Mouse (Mus musculus) embryonic facial prominence, embryonic 13.5 days (tissue): ENCODE measurements at regions not wholly inside any gene's neighbourhood (a gene's known extent, or its start where the extent isn't known, plus 50 kb on each side); places are given as distances from the start of the nearest gene placed in this dataset.
A peak's percentile ranks its signal among the peaks of the same experiment; 100 is the strongest.

ENCODE experiments used
- ATAC-seq: fragments of 200-750 bp; cut with Nextera tagmentation; 2 replicates; pipeline ENCODE4 v1.8.0; 2017; ENCODE audit warnings: low read depth; ENCODE audit not compliant: insufficient number of reproducible peaks, insufficient read depth, low FRiP score, low TSS enrichment
- H3K27ac ChIP-seq: fragments of 300-500 bp; sonication (generic); 2 replicates; pipeline ENCODE4 v1.5.1; 2015; ENCODE audit warnings: moderate library complexity, mild to moderate bottlenecking, inconsistent platforms
- H3K27me3 ChIP-seq: fragments of 300-500 bp; sonication (generic); 2 replicates; pipeline ENCODE4 v1.6.1; 2015; ENCODE audit warnings: mild to moderate bottlenecking, inconsistent platforms
- H3K36me3 ChIP-seq: fragments of 300-500 bp; sonication (generic); 2 replicates; pipeline ENCODE4 v1.6.1; 2015; ENCODE audit warnings: mild to moderate bottlenecking, inconsistent platforms
- H3K4me1 ChIP-seq: fragments of 300-500 bp; sonication (generic); 2 replicates; pipeline ENCODE4 v1.6.1; 2015; ENCODE audit warnings: inconsistent platforms
- H3K4me2 ChIP-seq: fragments of 300-500 bp; sonication (generic); 2 replicates; pipeline ENCODE4 v1.6.1; 2015; ENCODE audit warnings: moderate library complexity, mild to moderate bottlenecking, inconsistent platforms
- H3K4me3 ChIP-seq: fragments of 300-500 bp; sonication (generic); 2 replicates; pipeline ENCODE4 v1.5.1; 2015; ENCODE audit warnings: mild to moderate bottlenecking, inconsistent platforms
- H3K9ac ChIP-seq: fragments of 300-500 bp; sonication (generic); 2 replicates; pipeline ENCODE4 v1.6.1; 2015; ENCODE audit warnings: mild to moderate bottlenecking, inconsistent platforms
- H3K9me3 ChIP-seq: fragments of 300-500 bp; sonication (generic); 2 replicates; pipeline ENCODE4 v1.6.1; 2016; ENCODE audit warnings: inconsistent platforms
- WGBS: fragments of 180-500 bp; shearing (Covaris S2); methylation state at CpG from one replicate; pipeline ENCODE4 v1.1.7; 2015; ENCODE audit warnings: mixed read lengths; 5-methylcytosine and 5-hydroxymethylcytosine counted together

- Histone ChIP-seq H3K9me3 (no peaks in the 10 kb centered on the region), H3K9ac (no peak overlapping the region), H3K36me3 (no peaks in the 10 kb centered on the region), H3K27me3 (no peaks in the 10 kb centered on the region), H3K4me3 (no peak overlapping the region), H3K4me2 (no peak overlapping the region), H3K4me1 (no peaks in the 10 kb centered on the region), H3K27ac (no peak overlapping the region)
- no peak for ATAC-seq
- 79% methylated on average over 2 of the region's 2 CpGs for WGBS
Observed at GRCm38 (mm10) chr9:48094756-48095155, 67.1 kb upstream of the Nxpe4 start.

DNA sequence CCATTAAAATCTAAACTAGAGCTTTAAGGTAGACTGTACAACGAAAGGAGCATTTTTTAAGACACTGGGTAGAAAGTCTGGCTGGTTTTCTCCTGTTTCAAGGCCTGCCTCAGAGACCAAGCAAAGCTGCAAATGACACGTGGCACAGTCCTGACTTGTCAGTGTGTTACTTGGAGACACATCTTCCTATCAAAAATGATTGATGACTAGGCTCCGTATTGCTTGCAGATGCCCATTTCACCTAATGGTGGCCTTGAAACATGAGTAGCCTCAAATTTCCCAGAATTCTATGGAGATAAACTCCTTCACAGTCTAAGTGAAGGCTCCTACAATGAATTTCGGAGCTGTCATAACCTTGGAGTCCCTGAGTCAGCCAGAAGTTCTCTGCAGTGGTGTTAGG, 62.0 kb upstream of the Nxpe4 start:
- Histone ChIP-seq H3K27me3 (no peaks in the 10 kb centered on the region), H3K9ac (no peak overlapping the region), H3K4me2 (no peak overlapping the region), H3K27ac (no peak overlapping the region), H3K4me1 (no peaks in the 10 kb centered on the region), H3K9me3 (no peaks in the 10 kb centered on the region), H3K36me3 (no peaks in the 10 kb centered on the region), H3K4me3 (no peak overlapping the region)
- WGBS = 68% methylated on average over 4 of the region's 4 CpGs
- no peak for ATAC-seq

DNA sequence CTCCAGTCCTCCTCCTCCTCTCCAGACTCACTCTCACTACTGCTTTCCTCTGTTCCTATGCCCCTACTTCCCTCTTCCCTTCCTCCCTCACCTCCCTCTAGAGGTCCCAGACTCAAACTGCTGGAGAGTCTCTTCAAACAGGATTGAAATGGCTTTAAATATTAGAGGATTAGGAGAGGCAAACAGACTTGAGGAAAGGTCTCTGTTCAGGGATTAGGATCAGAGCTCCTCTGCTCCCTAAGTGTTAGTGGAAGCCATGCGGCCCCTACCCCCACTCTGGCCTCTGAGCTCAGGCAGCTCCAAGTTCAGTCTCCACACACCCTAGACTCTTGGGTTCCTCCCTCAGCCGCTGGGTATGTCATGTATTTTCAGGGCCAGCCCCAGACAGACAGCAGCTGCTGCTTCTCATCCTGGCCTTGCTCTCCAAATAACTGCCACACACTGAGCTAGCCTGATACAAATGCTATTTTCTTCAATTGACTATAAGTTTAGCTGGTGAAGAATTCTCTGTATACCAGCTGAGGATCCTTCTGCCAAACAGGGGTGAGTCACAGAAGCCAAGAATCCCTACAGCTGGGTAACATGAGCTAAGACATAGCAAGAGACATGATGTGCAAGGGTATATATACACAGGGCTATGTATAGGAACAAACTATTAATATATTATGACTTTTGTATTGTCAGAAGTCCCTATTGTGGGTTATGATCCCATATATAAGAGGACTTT, 55.2 kb upstream of the Nxpe4 start:
- 54% methylated on average over 2 of the region's 2 CpGs for WGBS

DNA sequence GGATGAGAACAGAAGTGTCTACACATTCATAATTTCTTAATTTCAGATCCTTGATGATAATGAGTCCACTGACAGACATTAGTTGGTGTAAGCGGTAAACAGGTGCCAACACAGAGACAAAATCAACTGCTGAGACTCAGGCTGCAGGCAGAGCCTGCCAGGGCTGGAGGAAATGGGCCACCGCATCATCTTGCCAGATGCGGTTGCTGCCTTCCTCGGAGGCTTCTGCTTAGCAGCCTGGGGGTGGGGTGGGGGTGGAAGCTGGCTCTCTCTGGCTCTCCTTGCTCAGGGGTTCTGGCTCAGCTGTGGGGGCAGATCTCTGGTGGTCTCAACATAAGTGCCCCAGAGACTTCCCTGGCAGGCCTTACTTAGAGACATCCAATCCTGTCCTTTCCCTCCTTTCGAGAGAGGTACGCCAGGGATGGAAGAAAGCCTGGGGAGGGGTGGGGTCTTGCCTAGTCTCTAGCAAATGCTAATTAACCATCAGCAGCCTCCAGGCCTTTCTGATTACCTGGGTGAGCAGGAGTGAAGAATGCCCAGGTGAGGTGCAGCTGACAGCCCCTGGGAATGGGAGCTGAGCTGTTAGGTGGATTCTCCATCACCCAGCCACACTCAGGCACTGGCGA, 52.7 kb upstream of the Nxpe4 start:
- H3K27ac ChIP-seq = no peak overlapping the region
- no peaks in the 10 kb centered on the region for H3K36me3 ChIP-seq
- H3K4me3 ChIP-seq = no peak overlapping the region
- H3K4me2 ChIP-seq = no peak overlapping the region
- no peak overlapping the region for H3K9ac ChIP-seq
- H3K9me3 ChIP-seq = no peaks in the 10 kb centered on the region
- no peaks in the 10 kb centered on the region for H3K4me1 ChIP-seq
- 0 out of 2 replicates have a peak, but pooled peaks have one; percentile 6 for ATAC-seq
- WGBS = 38% methylated on average over 7 of the region's 7 CpGs
- no peaks in the 10 kb centered on the region for H3K27me3 ChIP-seq

More for the DNA sequence above, 55.2 kb upstream of the Nxpe4 start:
- Histone ChIP-seq H3K27ac (no peak overlapping the region), H3K4me3 (no peak overlapping the region), H3K9ac (no peak overlapping the region), H3K27me3 (no peaks in the 10 kb centered on the region), H3K36me3 (no peaks in the 10 kb centered on the region), H3K4me1 (no peaks in the 10 kb centered on the region), H3K9me3 (no peaks in the 10 kb centered on the region), H3K4me2 (no peak overlapping the region)
- no peak for ATAC-seq

DNA sequence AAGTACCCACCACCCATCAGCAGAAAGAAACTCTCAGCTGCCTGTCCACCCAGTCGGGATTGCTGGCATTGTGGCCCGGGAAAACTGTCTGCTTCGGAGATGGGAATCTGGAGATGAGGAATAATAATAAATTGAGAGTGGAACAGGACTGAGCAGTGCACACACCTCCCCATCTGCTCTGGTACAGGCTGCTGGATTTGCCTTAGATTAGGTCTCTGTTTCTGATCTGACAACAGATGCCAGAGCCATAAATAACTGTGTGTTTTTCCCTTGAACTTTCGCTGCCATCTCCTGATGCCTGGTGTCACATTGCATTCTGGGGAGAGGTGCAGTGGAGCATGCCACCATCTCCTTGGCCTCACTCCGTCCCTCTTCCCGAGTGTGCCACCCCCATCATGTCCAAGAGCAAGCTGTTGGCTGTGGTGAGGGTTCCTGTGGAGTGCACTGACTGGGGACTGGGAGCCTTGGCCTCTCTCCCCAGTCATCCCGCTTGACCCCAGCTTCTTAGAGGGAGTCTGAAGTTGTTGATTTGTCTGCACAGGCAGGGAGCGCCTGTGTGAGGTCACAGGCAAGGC, 50.4 kb upstream of the Nxpe4 start:
- no peak overlapping the region for H3K9ac ChIP-seq
- H3K4me1 ChIP-seq = no peaks in the 10 kb centered on the region
- no peak overlapping the region for H3K4me3 ChIP-seq
- no peaks in the 10 kb centered on the region for H3K27me3 ChIP-seq
- no peaks in the 10 kb centered on the region for H3K9me3 ChIP-seq
- H3K36me3 ChIP-seq = no peaks in the 10 kb centered on the region
- WGBS = 53% methylated on average over 8 of the region's 8 CpGs
- no peak overlapping the region for H3K27ac ChIP-seq
- H3K4me2 ChIP-seq = no peak overlapping the region
- ATAC-seq = no peak
